ENCODE assay signal across 25 mouse cellular contexts in the genomic region with DNA sequence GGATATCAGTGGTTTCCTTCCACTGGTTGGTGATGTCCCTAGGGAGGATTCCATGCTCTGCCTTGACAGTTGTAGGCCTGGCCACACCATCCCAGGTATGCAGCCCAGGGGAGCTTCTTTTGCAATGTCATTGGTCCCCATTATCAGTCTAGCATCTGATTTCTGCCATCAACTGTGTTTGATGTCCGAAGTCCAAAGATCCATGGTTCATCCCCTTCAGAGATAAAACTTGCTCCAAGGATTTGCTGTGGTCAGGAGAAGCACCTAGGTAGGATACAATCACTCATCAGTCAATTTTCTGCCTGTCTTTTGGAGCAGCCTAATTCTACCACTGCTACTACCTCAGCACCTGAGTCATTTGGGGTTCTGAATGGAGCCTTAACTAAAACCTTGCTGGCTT.
"Had no signal": no experiment of that assay in that cellular context is flagged by ENCODE, and none has a peak within 500 bp of the region (broad histone marks: within the 10 kb centered on the region; RNA-seq: fewer than 3 reads in every experiment).

No protein-coding gene starts in this region.

- H3K9me3 ChIP-seq: heart, embryonic 13.5 days; heart, embryonic 15.5 days; hindbrain, embryonic 13.5 days; hindbrain, embryonic 15.5 days; kidney, embryonic 15.5 days; limb, embryonic 10.5 days; limb, embryonic 12.5 days; liver, embryonic 13.5 days; liver, embryonic 15.5 days had no signal

- H3K4me2 ChIP-seq: heart, embryonic 11.5 days; heart, embryonic 13.5 days; heart, embryonic 15.5 days; hindbrain, embryonic 13.5 days; hindbrain, embryonic 15.5 days; kidney, embryonic 15.5 days; limb, embryonic 12.5 days; liver, embryonic 13.5 days; liver, embryonic 15.5 days had no signal

- DNase-seq: gastrocnemius, postnatal 14 days; gastrocnemius, postnatal 36 days; heart, adult 18-20 months; heart, postnatal 14 days; heart, postnatal 36 days; kidney, adult 11 months; kidney, adult 2 months; kidney, adult 9 months; kidney, postnatal 14 days; kidney, postnatal 36 days; layer of hippocampus, adult 9-11 months; liver; liver, embryonic 13.5 days had no signal

- H3K4me3 ChIP-seq: heart, embryonic 13.5 days; heart, embryonic 15.5 days; hindbrain, embryonic 13.5 days; hindbrain, embryonic 15.5 days; kidney, embryonic 15.5 days; left cerebral cortex, adult 2 months; limb, embryonic 10.5 days; limb, embryonic 12.5 days; liver, embryonic 13.5 days; liver, embryonic 15.5 days had no signal

- H3K36me3 ChIP-seq: heart, embryonic 13.5 days; heart, embryonic 15.5 days; hindbrain, embryonic 13.5 days; hindbrain, embryonic 15.5 days; kidney, embryonic 15.5 days; limb, embryonic 10.5 days; limb, embryonic 12.5 days; liver, embryonic 13.5 days; liver, embryonic 15.5 days had no signal

- ATAC-seq: hindbrain, postnatal 0 days had no signal

- H3K27me3 ChIP-seq: heart, embryonic 13.5 days; heart, embryonic 15.5 days; hindbrain, embryonic 13.5 days; hindbrain, embryonic 15.5 days; kidney, embryonic 15.5 days; limb, embryonic 12.5 days; liver, embryonic 15.5 days had no signal

- H3K4me1 ChIP-seq: heart, embryonic 15.5 days; hindbrain, embryonic 13.5 days; hindbrain, embryonic 15.5 days; kidney, embryonic 15.5 days; limb, embryonic 10.5 days; limb, embryonic 12.5 days; liver, embryonic 13.5 days; liver, embryonic 15.5 days had no signal

- H3K9ac ChIP-seq: heart, embryonic 13.5 days; heart, embryonic 15.5 days; hindbrain, embryonic 13.5 days; hindbrain, embryonic 15.5 days; kidney, embryonic 15.5 days; limb, embryonic 12.5 days; liver, embryonic 13.5 days; liver, embryonic 15.5 days had no signal

- H3K27ac ChIP-seq: heart, embryonic 13.5 days; heart, embryonic 15.5 days; hindbrain, embryonic 13.5 days; hindbrain, embryonic 15.5 days; hindbrain, postnatal 0 days; kidney, embryonic 15.5 days; kidney, postnatal 0 days; left cerebral cortex, adult 2 months; limb, embryonic 10.5 days; limb, embryonic 12.5 days; liver, embryonic 13.5 days; liver, embryonic 15.5 days had no signal
